Mouse (Mus musculus) thymus, postnatal 4 days (tissue): ENCODE measurements around the gene Pan3.

Experiments
- DNase-seq: peaks from one replicate; pipeline ENCODE4 v3.0.0; 2021

Gene Pan3

GRCm38 (mm10) chr5:147429535-147430305 is at the start of gene Pan3:
Pan3 (plus strand) TSS chr5:147430161.
- peak; percentile 96 for DNase-seq

DNA sequence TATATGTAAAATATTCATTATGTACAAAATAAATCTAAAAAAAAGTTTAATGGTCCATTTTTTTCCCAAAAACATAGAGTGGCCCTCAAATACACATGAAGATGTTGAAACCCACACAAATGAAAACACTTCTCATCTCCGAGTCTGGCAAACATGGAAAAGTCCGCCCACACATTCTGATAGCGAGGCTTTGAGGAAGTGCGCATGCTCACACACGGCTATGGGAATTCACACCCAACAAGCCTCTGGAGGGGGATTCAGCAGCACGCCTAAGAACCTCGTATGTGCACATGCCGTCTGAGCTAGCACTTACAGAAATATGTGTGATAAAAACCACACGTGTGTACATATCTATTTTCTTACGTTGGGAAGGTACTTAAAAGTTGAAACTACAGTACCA is 48.6 kb upstream of the Pan3 start:
- DNase-seq = no peak

- DNase-seq = no peak
Measured at GRCm38 (mm10) chr5:147386865-147387264, 43.1 kb upstream of the Pan3 start.

DNA sequence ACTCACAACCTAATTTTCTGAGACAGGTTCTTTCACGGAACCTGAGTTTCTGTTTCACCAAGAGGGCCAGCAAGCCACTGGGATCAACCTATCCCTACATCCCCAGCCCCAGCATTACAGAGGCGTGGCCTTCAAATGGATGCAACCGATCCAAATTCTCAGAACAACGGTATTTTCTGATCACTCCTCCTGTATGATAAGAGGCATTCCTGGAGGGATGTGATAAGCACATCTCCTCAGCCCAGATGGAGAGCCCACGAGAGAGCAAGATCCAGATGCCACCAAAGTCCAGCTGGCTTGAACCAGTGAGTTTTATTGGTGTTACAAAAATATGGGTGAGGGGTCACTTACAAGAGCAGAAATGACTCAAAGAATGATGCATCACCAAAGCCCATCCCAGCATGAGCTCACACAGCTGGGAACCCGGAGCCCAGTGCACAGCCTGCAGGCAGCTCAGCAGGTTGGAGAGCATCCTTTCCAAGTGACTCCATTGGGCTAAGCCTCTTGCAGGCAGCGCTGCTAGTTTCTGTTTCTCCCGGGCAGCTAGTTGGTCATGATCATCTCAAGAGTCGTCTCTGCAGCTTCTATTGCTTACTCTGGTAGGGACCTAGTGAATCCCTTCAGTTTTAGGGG is 41.5 kb upstream of the Pan3 start:
- DNase-seq = no peak

DNA sequence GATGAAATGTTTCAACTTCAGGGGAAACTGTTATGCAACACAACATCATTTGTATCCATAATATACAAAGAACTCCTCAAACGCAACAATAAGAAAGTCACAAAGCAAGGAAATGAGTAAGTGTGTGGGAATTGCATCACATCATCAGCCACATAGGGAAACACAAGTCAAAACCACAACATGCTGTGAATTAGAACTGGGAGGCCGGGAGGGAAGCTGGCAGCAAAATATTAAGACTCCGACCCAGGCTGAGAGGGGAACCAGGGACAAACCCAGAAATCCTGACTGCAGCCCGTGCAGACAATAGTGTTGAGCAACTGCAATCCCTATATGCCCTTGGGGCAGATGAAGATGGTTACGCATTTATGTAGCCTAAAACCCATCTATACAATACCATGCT is 40.9 kb upstream of the Pan3 start:
- no peak for DNase-seq

DNA sequence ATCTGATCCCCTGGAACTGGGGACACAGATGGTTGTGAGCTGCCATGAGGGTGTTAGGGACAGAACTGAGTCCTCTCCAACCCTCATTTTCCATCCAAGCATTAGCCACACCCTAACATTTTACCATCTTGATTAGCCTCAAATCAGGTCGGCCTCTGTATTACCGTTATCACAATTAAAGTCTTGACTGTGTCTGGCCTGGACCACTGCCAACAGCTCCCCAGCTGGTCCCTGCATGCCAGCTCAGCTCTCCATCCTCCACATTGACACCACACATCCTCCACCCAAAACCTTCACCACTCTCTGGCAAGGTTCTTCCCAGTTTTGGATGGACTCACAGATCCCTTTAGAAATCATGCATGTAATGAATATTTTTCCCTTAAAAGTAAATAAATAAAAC is 39.2 kb upstream of the Pan3 start:
- no peak for DNase-seq

DNA sequence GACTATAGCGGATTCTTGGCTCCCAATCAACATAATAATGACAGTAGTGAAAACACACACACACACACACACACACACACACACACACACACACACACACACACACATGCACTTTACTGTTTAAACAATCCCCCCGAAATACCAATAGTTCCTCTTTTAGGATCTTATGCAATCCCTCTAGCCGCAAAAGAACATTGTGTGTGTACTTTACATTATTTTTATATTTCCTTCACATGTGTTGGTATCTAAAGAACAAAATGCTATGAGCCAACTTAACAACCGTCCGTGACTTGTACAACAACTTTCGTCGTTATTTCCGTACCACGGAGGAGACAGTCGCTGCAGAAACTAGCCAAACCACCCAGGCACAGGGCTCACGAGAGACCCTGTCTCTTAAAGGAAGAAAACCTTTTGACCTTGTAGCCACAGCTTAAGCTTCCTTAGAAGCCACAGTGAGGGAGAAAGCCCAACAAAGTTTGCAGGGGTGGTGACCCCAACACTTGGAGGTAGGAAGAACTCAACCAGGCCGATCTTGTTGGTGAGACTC is 37.2 kb upstream of the Pan3 start:
- no peak for DNase-seq

DNA sequence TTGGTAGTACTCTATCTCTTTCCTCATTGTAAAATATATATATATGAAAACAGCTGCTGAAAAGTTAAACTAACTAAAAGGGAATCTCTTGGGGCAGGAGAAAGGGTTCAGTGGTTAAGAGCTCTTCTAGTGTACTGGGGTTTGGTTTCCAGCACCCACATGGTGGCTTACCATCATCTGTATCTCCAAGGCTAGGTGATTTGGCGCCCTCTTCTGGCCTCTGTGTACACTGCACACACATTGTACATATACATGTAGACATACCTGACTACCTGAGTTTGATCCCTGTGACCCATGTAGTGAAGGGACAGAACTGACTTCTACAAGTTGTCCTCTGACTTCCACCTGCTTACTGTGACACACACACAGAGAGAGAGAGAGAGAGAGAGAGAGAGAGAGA is 34.9 kb upstream of the Pan3 start:
- DNase-seq = peak; percentile 34

GRCm38 (mm10) chr5:147399843-147400504 is 30.0 kb upstream of the Pan3 start, which contains the start of gene Flt3:
Flt3 (minus strand) TSS chr5:147400489.
- peak; percentile 51 for DNase-seq

DNA sequence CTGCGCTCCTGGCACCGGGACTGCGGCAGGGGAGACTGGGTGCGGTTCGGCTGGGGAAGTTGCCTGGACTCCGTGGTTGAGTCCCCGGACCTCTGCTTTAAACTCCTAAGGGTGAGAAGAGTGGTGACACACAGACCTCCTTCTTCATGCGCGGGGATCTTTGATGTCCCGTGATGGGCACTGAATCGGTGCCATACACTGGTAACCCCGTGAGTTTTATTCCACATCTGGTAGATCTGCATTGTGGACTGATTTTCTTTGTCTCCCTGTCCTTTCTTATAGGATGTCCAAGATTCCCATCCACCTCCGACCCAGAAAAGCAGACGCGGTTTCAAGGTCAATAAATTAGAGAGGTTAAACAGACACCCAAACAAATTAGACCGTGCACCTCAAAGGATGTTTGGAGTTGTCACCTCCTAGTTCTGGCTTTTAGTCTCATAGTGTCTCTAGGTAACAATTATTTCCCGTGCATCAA is 29.4 kb upstream of the Pan3 start:
- no peak for DNase-seq

DNA sequence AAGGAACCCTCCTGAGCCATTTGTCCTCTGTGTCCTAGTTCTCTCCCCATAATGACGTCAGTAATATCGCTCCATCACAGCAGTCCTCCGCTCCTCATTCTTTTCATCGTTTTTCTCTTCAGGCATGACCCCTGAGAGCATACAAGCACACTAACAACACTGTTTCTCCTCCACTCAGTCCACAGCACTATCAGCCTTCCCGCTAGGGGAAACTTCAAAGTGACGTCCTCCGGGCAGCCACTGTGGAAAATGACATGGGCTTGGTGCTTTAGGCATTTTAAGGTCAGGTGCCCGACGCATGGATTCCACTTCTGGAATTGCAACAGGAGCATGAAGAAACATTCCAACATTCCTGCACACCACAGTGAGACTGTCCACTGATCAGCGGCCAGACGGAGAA is 28.9 kb upstream of the Pan3 start:
- DNase-seq = no peak

GRCm38 (mm10) chr5:147402505-147402904 is 27.5 kb upstream of the Pan3 start:
- peak; percentile 77 for DNase-seq

GRCm38 (mm10) chr5:147406135-147406534 is 23.8 kb upstream of the Pan3 start:
- DNase-seq = no peak

DNA sequence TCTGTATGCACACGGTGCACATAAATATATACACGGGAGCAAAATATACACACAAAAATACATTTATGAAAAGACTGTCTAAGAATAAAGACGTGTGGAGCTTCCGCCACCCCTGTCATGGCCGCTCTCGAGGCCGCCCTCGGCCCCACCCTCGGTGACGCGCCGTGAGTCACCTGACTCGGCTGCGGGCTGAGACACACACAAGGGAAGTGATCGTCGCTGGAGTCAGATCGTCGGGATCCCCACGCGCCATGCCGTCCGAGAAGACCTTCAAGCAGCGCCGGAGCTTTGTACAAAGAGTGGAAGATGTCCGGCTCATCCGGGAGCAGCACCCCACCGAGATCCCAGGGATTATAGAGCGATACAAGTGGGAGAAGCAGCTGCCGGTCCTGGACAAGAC is 21.2 kb upstream of the Pan3 start:
- no peak for DNase-seq

DNA sequence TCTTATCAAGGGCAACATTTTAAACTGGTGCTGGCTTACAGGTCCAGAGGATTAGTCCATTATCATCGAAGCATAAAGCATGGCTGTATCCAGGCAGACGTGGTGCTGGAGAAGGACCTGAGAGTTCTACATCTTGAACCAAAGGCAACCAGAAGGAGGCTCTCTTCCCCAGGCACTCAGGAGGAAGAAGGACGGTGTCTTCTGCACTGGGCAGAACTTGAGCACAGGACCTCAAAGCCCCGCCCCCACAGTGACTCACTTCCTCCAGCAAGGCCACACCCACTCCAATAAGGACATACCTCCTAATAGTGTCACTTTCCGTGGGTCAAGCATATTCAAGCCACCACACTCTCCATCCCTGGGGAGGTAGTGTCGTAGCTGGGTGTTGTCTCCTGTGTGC is 19.4 kb upstream of the Pan3 start:
- no peak for DNase-seq

GRCm38 (mm10) chr5:147417986-147418385 is 12.0 kb upstream of the Pan3 start:
- DNase-seq = no peak

- peak; percentile 91 for DNase-seq
Measured at GRCm38 (mm10) chr5:147418394-147419121, 11.4 kb upstream of the Pan3 start.

- no peak for DNase-seq
Measured at GRCm38 (mm10) chr5:147423612-147424011, 6.3 kb upstream of the Pan3 start.

DNA sequence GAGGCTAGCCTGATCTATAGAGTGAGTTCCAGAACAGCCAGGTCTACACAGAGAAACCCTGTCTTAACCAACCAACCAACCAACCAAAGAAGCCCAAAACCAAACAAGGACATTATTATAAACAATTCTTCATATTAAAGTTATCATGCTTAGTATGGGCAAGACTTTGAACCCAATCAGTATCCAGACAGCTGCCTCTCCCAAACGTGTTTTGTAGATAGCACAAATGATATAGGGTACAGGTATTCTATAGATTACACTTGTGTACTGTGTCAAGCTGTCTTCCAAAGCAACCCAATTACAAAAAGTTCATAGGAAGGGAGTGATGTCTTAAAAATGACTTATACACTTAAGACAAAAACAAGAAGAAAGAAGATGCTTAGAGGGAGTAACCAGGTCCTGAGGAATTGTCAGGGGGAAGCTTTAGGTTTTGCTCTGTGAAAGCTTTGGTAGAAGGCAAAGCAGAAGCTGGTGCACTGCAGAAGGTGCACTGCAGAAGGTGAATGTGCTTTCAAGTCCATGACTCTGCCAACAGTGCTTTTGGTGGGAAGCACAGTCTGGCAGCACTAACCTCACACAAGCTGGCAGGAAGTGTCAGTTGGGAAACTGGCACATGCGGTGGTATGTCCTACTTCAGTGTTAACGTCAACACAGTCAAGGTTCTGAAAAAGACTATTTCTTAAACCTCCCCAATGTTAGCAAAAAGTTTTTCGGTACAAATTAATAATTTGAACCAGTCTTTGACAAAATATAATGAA is 3.7 kb upstream of the Pan3 start:
- peak; percentile 63 for DNase-seq

GRCm38 (mm10) chr5:147430361-147430935 is 487 bp downstream of the Pan3 start:
- DNase-seq = no peak

- peak; percentile 90 for DNase-seq
Measured at GRCm38 (mm10) chr5:147430936-147431839, 1.2 kb downstream of the Pan3 start.
